Mouse (Mus musculus): Measurements from ENCODE around the gene Rusc1.
"Not testable (repeated sequence)": the region's sequence is repeated elsewhere in the genome, so short reads cannot be mapped to it uniquely, and the experiment has no call there.

The Rusc1 gene

DNA sequence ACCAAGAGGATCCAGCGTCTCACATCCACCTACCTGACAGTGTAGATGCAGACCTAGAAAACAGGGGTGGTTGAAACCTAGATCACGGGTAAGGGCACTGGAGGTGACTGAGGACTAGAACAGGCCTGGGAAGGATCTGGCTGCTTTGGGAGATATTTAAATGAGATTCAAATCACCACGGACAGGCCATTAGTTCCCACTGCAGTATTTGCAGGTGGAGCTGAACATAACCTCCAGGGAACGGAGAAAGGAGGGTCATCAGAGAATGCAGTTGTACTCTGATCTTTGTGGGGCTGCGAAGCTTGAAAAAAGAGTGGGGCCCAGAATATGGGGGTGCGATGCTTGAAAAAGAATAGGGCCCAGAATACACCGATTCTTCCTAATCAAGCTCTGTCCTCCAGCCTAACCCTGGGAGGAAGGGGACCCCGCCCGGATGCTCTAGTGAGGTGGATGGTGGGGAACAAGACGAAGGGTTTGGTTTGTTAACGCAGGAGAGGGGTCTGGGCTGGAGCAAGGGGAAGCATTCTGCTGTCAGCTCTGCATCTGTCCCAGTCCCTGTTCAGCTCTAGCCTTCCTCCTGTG lies 511 bp downstream of the Rusc1 start:
- DNase-seq (ENCODE audit: low spot score in 2 of 2), result no peak

DNA sequence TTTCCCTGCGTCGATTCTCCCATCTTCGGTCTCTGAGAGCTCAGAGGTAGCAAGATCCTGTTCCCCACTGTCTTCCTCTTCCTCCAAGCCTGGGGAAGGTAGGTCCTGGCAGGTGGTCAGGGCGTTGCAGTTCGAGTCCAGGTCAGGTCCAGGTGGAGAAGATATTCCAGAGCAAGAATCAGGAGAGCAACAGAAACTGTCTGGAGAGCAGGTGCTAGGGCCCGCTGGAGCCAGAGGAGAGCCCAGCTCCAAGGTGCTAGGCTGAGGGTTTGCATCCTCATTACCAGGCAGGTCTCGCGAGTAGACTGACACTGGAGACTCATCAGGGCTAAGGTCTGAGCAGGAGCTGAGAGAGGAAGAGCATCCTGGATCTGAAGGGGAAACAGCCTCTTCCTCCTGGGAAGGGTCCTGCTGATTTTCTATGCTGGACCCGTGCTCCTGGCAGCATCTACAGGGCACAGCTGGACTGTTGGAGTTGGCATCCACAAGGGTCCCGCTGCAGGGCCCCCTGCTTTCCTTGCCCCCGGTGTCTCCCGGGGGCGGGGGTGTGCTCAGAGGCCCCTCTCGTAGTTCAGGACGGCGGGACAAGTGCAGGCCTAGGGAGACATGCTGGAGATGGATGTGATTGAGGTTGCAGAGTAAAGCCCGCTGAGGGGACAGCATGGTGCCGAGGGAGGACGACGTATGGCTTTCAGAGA lies 1.2 kb downstream of the Rusc1 start:
- no peak for DNase-seq (ENCODE audit: low spot score in 2 of 2)

DNA sequence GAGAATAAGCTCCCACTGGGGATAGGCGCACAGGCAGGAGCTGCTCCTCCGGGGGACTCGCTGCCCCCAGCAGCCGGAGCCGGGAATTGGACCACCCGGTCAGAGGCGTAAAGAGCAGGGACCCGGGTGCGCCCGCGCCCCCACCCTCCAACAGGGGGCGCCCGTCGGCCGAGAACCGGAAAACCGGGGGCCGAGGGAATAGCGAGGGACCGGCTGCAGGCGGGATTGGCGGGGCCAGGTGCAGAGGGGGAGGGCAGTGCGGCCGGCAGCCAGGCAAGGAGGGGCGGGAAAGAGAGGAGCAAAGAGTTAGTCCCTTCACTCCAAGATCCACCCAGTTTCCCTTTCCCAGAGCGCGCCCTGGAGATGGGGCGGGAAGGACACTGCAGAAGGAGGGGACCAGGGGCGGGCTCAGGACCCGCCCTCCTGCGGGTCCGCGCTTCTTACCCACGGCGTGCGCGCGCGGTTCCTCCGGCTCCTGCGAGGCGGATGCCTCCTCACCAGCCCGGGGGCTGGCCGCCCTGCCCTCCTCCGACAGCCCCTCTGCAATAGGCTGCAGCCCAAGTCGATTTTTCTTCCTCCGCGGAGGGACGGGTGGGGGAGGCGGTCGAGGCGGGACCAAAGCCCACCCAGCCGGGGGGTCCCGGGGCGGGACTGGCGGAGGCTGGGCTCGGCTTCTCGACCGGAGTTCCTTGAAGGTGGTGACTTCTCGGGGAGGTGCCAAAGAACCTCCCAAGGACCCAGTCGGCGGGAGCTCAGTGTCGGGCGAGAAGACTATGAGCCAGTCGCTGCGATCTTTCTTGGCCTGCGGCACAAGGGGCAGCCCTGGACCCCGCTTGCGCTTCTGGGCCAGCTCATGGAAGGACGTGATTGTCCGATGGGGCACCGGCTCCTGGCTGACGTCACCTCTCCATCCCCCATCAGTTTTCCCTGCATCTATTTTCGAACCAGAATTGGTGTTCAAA lies 2.1 kb downstream of the Rusc1 start:
- DNase-seq (ENCODE audit: low spot score in 2 of 2), result peak; percentile 79 to 83

DNA sequence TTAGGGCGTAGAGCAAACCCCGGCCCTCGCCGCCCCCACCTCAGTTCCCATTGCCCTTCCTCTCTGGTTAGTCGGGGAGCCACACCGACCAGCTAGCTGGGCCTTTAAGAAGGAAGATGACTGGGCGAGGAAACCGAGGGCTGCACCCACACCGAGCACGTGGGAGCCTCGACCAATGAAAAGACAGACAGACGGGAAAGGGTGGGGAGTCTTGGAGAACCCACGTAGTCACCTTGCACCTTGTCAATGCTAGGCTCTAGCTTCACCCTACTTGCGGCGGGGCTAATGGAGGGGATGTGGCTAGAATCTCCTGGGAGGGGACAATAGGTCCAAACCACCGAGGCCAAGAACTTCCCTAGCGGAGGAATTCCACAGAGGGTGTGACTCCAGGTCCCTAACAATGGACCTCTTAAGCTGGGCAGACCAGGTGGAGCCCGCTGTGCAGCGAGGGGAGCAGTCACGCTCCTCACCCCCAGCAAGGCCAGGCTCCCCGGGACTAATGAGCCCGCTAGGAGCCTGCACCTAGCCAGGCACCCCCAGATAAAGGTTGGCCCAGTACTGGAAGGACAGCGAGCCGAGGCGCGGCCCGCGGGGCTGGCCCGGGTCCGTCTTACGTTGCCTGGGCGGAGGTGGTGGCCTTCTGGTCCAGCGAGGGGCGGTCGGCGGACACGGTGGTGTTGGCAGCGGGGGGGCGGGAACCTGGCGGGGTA lies 3.1 kb downstream of the Rusc1 start:
- peak; percentile 93 to 95 for DNase-seq (ENCODE audit: low spot score in 2 of 2)

DNA sequence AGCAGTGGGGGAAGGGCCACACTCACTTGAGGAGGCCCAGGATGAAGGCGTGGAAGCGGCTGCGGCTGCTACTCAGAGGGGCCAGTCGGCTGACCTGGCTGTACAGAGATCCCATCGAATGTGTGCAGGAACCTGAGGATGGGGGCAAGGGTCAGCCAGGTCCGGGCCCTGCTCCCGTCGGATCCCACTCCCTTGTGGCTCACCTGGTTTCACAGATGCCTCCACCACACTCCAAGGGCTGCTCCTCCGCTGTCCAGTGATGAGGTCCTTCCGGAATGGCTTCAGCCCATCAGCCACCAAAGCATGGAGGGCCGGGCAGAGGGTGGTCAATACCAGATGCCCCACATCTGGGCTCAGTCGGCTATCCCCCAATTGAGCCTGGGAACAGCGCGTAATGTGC lies 4.1 kb downstream of the Rusc1 start:
- DNase-seq (ENCODE audit: low spot score in 2 of 2), result no peak

DNA sequence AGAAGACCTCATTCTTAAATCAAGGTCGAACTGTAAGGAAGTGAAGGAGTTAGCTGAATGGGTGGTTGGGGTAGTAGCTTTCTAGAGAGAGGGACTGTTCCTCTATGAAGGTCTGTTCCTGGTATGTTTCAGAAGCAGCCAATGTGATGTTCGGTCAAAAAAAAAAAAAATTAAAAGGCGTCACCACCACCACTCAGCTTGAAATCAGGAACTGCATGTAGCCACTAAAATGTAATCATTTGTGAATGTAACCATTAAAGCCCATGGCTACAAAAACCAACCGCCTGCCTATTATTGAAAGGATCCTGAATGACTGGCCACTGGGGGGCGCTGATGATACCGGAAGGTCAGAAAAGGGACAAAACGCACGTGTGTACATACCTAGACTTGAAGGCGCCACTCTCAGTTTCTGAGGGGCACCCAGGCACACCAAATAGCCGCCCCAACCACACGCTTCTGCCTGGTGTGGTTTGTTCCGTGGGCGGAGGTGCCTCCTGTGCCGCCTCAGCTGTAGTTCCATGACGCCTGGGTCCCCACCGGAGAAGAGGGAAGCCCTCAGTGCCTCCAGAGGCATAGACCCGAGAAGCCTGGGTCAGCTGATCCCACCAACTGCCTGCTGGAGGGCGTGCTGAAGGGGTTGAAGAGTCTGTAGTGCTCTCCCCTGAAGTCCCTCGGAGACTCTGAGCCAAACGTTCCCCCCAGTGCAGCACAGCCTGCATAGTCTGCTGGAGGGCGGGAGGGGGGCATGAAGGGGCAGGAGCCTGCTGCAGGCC lies 5.6 kb downstream of the Rusc1 start:
- DNase-seq (ENCODE audit: low spot score in 2 of 2), result peak in 1 of 2 experiments; percentile 59

DNA sequence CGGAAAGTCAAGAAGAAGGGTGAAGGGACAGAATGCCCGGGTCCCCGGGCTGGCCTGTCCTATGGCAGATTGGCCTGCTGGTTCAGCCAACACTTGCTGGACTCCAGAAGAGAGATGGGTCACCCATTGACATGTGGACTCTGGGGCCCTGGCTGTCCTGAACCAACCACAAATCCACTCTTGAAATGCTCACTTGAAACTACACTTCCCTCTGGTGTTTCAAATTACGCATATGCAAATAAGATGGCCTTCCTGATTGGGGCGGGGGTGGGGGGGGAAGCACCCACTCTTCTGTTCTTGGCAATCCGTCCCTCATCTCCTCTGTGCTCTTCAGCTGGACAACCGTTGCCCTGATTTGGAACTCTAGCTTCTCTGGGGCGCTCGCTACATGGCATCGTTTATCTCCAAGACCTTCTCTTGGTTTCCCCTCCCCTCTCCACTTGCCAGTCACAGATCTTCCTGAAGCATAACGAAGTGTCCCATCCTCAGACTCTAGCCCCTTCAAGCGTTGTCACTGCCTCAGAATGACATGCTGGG lies 8.4 kb downstream of the Rusc1 start:
- no peak for DNase-seq (ENCODE audit: low spot score in 2 of 2)

DNA sequence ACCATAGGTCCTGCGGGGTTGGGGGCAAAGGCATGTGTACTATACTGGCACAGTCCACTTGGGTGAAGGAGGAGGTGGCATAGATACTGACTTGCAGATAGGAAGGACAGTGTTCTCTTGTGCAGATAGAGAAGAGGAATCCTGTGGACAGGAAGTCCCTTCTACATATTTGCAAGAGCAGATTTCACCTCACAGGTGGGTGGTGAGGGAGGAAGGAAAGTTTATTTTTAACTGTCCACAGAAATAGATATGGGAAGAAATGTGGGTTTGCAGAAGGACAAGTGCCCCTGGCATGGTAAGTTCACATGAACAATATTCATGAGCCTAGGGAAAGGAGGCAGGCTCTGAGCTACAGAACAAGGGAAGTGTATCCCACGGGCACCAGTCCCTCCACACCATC lies 9.0 kb downstream of the Rusc1 start:
- no peak for DNase-seq (ENCODE audit: low spot score in 2 of 2)

DNA sequence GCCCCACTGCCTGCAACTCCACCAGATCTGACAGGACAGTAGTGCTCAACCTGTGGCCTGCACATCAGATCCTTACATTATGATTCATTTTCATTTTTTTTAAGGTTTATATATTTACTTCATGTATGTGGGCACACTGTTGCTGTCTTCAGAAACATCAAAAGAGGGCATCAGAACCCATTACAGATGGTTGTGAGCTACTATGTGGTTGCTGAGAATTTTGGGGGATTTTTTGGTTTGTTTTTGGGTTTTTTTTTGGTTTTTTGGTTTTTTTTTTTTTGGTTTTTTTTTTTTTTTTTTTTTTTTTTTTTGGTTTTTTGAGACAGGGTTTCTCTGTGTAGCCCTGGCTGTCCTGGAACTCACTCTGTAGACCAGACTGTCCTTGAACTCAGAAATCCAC lies 10.8 kb downstream of the Rusc1 start:
- not testable (repeated sequence) for DNase-seq (ENCODE audit: low spot score in 2 of 2)

DNA sequence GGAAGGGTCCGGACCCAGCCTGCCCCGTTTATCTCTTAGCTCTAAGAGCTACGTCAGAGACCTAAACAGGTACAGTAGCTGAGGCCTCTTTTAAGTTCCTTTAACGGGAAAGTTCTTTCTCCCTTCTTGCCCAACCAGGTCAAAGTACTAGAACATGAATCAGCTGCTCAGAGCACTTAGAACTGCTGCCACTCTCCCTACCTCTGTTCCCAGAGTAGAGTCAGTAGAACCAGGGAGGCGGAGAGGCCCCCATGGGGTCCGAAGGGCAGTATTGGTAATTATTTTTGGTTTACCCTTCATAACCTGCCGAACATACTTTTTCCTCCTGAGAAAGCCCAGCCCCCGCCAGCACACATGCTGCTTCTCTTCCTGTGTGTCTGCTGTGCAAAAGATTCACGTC lies 15.7 kb downstream of the Rusc1 start:
- DNase-seq (ENCODE audit: low spot score in 2 of 2), result no peak

DNA sequence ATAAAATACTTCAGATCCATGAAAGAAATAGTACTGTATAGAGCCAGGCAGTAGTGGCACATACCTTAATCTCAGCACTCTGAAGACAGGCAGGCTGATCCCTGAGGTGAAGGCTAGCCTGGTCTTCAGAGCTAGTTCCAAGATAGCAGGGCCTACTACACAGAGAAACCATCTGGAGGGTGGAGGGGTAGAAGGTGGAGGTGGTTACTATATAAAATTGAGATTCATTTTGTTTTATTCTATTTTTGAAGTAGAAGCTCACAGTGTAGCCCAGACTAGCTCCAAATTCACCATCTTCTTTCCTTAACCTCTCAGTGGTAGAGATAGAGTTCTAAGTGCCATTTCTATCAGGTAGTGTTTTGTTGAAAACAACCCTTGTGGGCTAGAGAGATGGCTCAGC lies 25.8 kb downstream of the Rusc1 start:
- DNase-seq (ENCODE audit: low spot score in 2 of 2), result no peak

DNA sequence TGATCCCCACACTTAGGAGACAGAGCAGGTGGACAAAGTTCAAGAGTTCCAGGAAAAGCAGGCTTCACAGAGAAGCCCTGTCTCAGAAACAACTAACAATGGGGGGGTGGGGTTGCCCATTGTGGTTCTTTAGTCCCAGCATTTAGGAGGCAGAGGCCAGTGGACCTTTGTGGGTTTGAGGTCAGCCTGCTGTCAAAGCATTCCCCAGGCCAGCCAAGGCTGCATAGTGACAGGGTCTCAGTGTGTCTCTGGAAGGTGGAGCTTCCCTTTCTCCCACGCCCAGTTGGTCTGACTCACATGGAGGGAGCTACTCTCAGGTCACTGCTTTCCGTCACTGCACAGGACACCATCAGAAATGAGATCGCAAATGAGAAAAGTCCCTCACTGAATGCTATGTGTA lies 31.4 kb downstream of the Rusc1 start:
- no peak for DNase-seq (ENCODE audit: low spot score in 2 of 2)

DNA sequence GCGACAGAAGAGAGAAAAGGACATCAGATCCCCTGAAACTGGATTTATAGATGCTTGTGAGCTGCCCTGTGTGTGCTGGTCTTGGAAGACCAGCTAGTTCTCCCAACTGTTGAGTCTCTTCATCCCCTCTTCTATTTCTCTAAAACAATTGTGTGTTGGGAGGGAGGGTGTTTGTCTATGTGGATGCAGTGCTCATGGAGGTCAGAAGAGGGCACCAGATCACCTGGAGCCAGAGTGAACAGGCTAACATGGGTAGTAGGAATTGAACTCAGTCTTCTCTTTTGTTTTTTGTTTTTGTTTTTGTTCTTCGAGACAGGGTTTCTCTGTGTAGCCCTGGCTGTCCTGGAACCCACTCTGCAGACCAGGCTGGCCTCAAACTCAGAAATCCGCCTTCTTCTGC lies 34.3 kb downstream of the Rusc1 start:
- no peak for DNase-seq (ENCODE audit: low spot score in 2 of 2)

DNA sequence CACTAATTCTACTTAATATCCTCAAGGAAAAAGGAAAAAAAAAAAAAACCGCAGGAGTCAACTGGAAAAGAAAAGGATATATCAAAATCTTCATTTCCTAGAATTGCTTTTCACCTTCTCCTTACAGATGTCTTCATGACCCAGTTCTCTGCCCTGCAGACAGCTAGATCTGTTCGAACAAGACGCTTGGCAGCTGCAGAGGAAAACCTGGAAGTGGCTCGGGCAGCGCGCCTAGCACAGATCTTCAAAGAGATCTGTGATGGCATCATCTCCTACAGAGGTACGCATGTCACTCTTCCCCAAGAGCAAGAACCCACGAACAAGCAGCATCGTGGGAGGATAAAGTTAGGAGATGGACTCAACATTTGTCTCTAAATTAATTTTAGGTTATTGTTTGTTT lies 34.8 kb downstream of the Rusc1 start:
- DNase-seq (ENCODE audit: low spot score in 2 of 2), result no peak

DNA sequence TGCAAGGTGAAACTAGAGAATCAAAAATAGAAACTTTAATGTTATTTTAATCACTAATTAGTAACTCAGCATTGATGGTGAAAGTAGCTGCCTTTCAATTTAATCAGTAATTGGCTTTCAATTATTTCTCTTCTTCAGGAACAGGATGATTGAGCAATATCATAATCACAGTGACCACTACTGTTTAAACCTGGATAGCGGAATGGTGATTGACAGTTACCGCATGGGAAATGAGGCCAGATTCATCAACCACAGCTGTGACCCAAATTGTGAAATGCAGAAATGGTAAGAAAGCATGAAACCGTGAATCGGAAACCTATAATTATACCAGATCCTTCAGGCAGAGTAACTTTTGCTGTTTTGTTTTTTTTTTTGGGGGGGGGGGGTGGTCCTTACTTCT lies 49.8 kb downstream of the Rusc1 start:
- DNase-seq (ENCODE audit: low spot score in 2 of 2), result no peak
